Mouse (Mus musculus): ENCODE results near the gene Hist1h2ak.

GRCm38 (mm10) chr13:21718381-21719080, 35.1 kb downstream of the Hist1h2ak start:
- no peak for TF ChIP-seq EP300 (IDR thresholded peaks at IDR 0.05; ENCODE audit: low read depth)
- no peak for TF ChIP-seq CTCF (IDR thresholded peaks at IDR 0.05; ENCODE audit: low read depth)
